Mouse (Mus musculus) mammary gland, adult 2 months (tissue): ENCODE data around the gene Bik. TPM values are rescaled to one million over a fixed set of nuclear protein-coding genes. Genes with fewer than 3 reads are reported as not detected.

Experiments used
- polyA plus RNA-seq: library from polyadenylated mRNA; depleted of rRNA; stranded (reverse); fragments of >200 nt; gene quantifications from 2 replicates; pipeline ENCODE4 v1.2.3, GENCODE M21; 2012; ENCODE audit warnings: low replicate concordance; rRNA removed

Bik gene
- polyA plus RNA-seq: 16.3 and 25.3 TPM in 2 replicates

GRCm38 (mm10) chr15:83526424-83527091 lies at the start of gene Bik:
Bik (plus strand) TSS chr15:83526862.

DNA sequence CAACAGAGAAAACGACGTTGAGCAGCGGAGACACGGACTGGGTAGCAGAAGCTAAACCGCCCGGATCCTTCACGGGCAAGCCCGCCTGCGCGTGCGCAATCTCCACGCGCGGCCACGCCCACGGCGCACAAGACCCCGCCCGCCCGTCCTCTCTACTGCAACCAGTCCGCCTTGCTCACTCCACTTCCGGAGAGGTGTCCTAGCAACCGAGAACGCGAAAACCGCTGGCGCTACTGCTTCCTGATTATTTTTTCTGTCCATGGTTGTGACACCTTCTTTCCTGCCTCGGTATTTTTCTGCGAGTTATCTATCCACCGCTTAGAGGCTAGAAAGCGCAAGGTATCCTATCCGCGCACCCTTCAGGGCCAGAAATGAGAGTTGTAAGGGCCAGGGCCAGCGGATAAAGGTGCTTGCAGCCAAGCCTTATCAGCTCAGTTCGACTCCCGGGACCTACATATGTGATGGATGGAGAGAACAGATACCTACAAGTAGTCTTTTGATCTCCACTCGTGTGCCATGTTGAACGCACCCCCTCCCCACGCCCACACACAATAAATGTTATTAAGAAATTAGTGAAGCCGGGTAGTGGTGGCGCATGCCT lies 15.8 kb upstream of the Bik start, which contains the start of gene Ttll1:
Gene Ttll1, minus strand, starts transcription at position 89 of the 601 bp plus-strand sequence.

DNA sequence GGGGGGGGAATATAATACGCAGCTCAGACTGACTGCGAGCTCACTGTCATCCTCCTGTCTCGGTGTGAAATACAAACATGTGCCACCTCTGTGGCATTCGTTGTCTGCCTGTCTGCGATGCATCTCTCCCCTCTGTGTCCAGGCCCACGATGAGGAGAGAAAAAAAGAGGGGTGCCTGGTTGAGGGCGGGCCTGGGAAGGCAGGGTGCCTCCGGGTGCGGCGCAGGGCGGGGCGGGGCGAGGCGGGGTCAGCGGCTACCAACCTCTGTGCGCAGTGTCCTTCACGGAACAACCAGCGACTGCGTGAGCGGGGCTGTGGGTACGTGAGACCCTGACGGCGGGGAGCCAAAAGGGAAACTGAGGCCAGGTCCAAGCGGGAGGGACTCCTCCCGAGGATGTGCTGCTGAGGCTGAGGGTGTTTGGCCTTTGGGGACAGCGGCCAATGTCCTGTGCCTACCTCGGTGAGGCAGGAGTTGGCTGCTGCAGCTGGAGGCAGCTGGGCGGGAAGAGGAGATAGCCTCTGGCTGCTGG lies 36.7 kb downstream of the Bik start, which contains the start of the genes Tspo and Mcat:
Gene Tspo, plus strand, starts transcription at position 266 of the 530 bp plus-strand sequence.
Gene Mcat, minus strand, starts transcription at position 461 of the 530 bp plus-strand sequence.

Other genes with a start within 250 kb of the Bik start
- gene Arfgap3, start 176.6 kb upstream of the Bik start, polyA plus RNA-seq: 18.9 and 26.0 TPM in 2 replicates
- 34.3 and 54.4 TPM in 2 replicates for gene Pacsin2, start 62.3 kb upstream of the Bik start, polyA plus RNA-seq
- gene Ttll1, start 16.0 kb upstream of the Bik start, polyA plus RNA-seq: 7.8 and 9.7 TPM in 2 replicates
- 1,037 and 1,538 TPM in 2 replicates for gene Tspo, start 36.7 kb downstream of the Bik start, polyA plus RNA-seq
- gene Mcat, start 36.9 kb downstream of the Bik start, polyA plus RNA-seq: 34.7 and 49.8 TPM in 2 replicates
- gene Ttll12, start 68.3 kb downstream of the Bik start, polyA plus RNA-seq: 26.0 and 35.1 TPM in 2 replicates
- 3.3 and 4.4 TPM in 2 replicates for gene Scube1, start 198.2 kb downstream of the Bik start, polyA plus RNA-seq